Mouse (Mus musculus) cortical plate, adult 2 months (tissue): ENCODE data around the gene Icam4.

Experiments used
- CTCF ChIP-seq: fragments of 200-500 bp; IDR thresholded peaks from 2 replicates; pipeline ENCODE4 v1.5.1; 2011; ENCODE audit warnings: mild to moderate bottlenecking, control low read depth, low read length; ENCODE audit not compliant: insufficient read depth; ENCODE audit errors: extremely low read depth
- POLR2A ChIP-seq: fragments of 200-500 bp; IDR thresholded peaks from 2 replicates; pipeline ENCODE4 v1.6.1; 2011; ENCODE audit warnings: mild to moderate bottlenecking, low read length, control low read depth; ENCODE audit not compliant: insufficient read depth; ENCODE audit errors: extremely low read depth

GRCm38 (mm10) chr9:21008007-21008406, 21.2 kb upstream of the Icam4 start:
- TF ChIP-seq POLR2A: no peak
- peak; percentile 25 for TF ChIP-seq CTCF
